Mouse (Mus musculus): ENCODE measurements around the gene Nr6a1. TPM values are rescaled to one million over a fixed set of nuclear protein-coding genes. Genes with fewer than 3 reads are reported as not detected.

Nr6a1 gene
- total RNA-seq, 2 experiments from 2014 or later = 5.6 to 7.0 TPM

GRCm38 (mm10) chr2:38906097-38906496 lies 21.4 kb downstream of the Nr6a1 start:
- peak; percentile 14 to 29 for DNase-seq (ENCODE audit: low spot score in 2 of 2)
- TF ChIP-seq CTCF (conservative IDR thresholded peaks at IDR 0.05) = no peak
- no peak overlapping the region for H3K4me3 ChIP-seq
- peak overlapping the region; percentile 21; the same call in 1 of the 2 replicates for H3K27ac ChIP-seq

GRCm38 (mm10) chr2:38904290-38904689 lies 23.2 kb downstream of the Nr6a1 start:
- Histone ChIP-seq H3K4me3 (no peak overlapping the region), H3K27ac (no peak overlapping the region)
- TF ChIP-seq CTCF (conservative IDR thresholded peaks at IDR 0.05) = no peak
- no peak for DNase-seq (ENCODE audit: low spot score in 2 of 2)

GRCm38 (mm10) chr2:38902866-38903265 lies 24.6 kb downstream of the Nr6a1 start:
- Histone ChIP-seq H3K4me3 (no peak overlapping the region), H3K27ac (no peak overlapping the region)
- no peak for TF ChIP-seq CTCF (conservative IDR thresholded peaks at IDR 0.05)
- DNase-seq (ENCODE audit: low spot score in 2 of 2) = no peak

DNA sequence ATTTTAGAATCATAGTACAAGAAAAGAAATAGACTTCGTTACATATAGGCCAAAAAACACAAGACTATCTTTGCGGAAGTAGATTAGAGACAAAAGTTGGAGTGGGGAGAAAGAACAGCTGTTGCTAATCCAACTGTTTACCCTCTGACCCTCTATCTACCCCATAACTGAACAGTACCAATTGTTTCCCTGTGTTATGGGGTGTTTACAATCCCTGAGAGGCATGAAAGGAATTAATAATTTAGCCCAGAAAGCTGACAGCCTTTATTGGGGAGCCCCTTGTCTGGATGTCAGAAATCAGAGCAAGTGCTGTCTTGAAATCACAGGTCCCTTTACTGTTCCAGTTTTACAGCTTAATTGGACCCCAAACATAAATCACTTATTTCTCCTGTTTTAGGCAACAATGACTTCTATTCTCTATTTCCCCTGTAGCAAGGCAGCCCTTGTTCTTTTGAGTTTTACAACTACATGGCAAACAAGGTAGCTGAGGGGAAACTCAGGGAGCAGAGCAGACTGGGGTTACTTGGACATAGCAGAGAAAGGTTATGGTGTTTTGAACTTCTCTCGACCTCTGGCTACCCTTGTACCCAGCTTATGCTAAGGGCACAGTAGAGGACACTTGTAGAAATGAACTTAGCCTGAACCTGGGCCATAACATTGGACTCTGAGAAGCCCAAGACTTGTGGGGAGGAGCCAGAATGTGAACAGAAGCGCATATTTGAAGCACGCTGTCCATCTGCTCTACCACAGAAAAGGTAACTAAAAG lies 46.4 kb downstream of the Nr6a1 start:
- H3K27ac ChIP-seq = no peak overlapping the region
- TF ChIP-seq CTCF (conservative IDR thresholded peaks at IDR 0.05) = no peak
- DNase-seq (ENCODE audit: low spot score in 2 of 2) = no peak
- no peak overlapping the region for H3K4me3 ChIP-seq

GRCm38 (mm10) chr2:38874544-38875108 lies 52.9 kb downstream of the Nr6a1 start:
- no peak for TF ChIP-seq CTCF (conservative IDR thresholded peaks at IDR 0.05)
- no peak overlapping the region for H3K4me3 ChIP-seq
- DNase-seq (ENCODE audit: low spot score in 2 of 2) = no peak
- no peak overlapping the region for H3K27ac ChIP-seq

GRCm38 (mm10) chr2:38872730-38873129 lies 54.8 kb downstream of the Nr6a1 start:
- Histone ChIP-seq H3K27ac (no peak overlapping the region), H3K4me3 (no peak overlapping the region)
- no peak for TF ChIP-seq CTCF (conservative IDR thresholded peaks at IDR 0.05)
- no peak for DNase-seq (ENCODE audit: low spot score in 2 of 2)

DNA sequence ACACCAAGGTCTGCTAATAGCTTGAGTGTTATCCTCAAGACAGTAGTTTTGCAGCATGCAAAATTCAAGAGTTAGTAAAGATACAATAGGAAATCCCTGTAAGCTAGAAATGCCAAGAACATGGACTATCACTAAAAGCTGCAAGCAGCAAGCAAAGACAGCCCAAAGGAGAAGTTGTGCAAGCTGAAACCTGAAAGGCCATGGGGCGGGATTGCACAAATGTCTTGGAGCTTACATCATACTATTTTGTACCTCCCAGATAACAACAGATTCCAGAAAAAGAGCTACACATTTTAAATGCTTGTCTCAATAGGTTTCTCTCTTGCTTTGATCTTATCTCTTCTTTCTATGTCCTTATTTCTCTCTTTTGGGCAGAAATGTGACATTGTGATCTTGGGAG lies 60.8 kb downstream of the Nr6a1 start:
- Histone ChIP-seq H3K27ac (no peak overlapping the region), H3K4me3 (no peak overlapping the region)
- no peak for TF ChIP-seq CTCF (conservative IDR thresholded peaks at IDR 0.05)
- DNase-seq (ENCODE audit: low spot score in 2 of 2) = no peak

GRCm38 (mm10) chr2:38864011-38864410 lies 63.5 kb downstream of the Nr6a1 start:
- peak; percentile 34 to 46 for DNase-seq (ENCODE audit: low spot score in 2 of 2)
- TF ChIP-seq CTCF (conservative IDR thresholded peaks at IDR 0.05) = peak; percentile 96

GRCm38 (mm10) chr2:38851797-38852196 lies 75.7 kb downstream of the Nr6a1 start:
- H3K27ac ChIP-seq = no peak overlapping the region
- DNase-seq (ENCODE audit: low spot score in 2 of 2) = no peak
- no peak for TF ChIP-seq CTCF (conservative IDR thresholded peaks at IDR 0.05)
- H3K4me3 ChIP-seq = no peak overlapping the region

More at GRCm38 (mm10) chr2:38864011-38864410, 63.5 kb downstream of the Nr6a1 start:
- H3K27ac ChIP-seq = no peak overlapping the region
- no peak overlapping the region for H3K4me3 ChIP-seq

DNA sequence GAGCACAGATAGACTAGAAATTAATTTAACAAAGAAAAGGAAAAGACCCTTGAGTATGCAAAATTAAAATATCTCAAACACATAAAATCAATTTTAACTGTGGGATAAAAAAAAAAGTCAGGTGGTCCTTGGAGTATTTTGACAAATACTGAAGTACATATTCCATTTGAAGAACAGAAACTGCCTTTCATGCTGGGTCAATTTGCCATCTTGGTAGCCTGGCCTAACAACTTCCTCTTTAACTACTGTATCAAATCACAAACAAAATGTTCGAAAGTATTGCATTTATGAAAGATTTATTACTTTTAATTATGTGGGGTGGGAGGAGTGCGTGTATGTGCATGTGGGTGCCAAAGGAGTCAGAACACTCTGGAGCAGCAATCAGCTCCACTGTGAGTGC lies 81.2 kb downstream of the Nr6a1 start:
- Histone ChIP-seq H3K27ac (no peak overlapping the region), H3K4me3 (no peak overlapping the region)
- TF ChIP-seq CTCF (conservative IDR thresholded peaks at IDR 0.05) = no peak
- no peak for DNase-seq (ENCODE audit: low spot score in 2 of 2)

- Histone ChIP-seq H3K4me3 (no peak overlapping the region), H3K27ac (no peak overlapping the region)
- no peak for DNase-seq (ENCODE audit: low spot score in 2 of 2)
- no peak for TF ChIP-seq CTCF (conservative IDR thresholded peaks at IDR 0.05)
These were observed 92.0 kb downstream of the Nr6a1 start for GRCm38 (mm10) chr2:38835489-38835888.

GRCm38 (mm10) chr2:38831976-38832375 lies 95.5 kb downstream of the Nr6a1 start:
- TF ChIP-seq CTCF (conservative IDR thresholded peaks at IDR 0.05) = peak; percentile 63
- Histone ChIP-seq H3K27ac (no peak overlapping the region), H3K4me3 (no peak overlapping the region)
- DNase-seq (ENCODE audit: low spot score in 2 of 2) = no peak

- TF ChIP-seq CTCF (conservative IDR thresholded peaks at IDR 0.05) = no peak
- Histone ChIP-seq H3K4me3 (no peak overlapping the region), H3K27ac (no peak overlapping the region)
- no peak for DNase-seq (ENCODE audit: low spot score in 2 of 2)
These were observed 98.0 kb downstream of the Nr6a1 start for GRCm38 (mm10) chr2:38829521-38829920.

DNA sequence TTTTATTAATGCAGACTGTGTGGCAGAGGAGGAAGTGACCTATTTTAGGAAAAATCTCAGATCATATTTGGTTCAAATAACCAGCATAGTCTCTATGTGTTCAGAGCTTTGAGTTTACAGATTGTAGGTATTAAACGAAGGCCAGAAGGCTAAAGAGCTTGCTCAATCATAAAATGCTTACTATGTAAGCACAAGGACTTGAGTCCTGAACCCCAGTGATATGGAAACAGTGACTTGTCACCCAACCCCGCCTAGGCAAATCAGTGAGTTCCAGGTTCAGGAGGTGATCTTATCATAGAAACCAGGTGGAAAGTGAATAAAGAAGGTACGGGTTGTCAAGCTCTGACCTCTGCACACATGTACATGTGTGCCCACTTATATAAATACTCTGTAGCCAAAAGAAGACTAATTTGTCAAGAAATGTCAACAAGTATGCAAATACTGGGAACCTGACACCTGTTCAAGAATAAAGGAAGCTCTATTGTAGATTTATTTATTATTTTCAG lies 99.6 kb downstream of the Nr6a1 start:
- no peak for TF ChIP-seq CTCF (conservative IDR thresholded peaks at IDR 0.05)
- no peak overlapping the region for H3K4me3 ChIP-seq
- no peak overlapping the region for H3K27ac ChIP-seq
- no peak for DNase-seq (ENCODE audit: low spot score in 2 of 2)
